Mouse (Mus musculus) fat pad, adult 2 months (tissue): ENCODE data around the gene Btnl2.

ENCODE experiments used
- DNase-seq: peaks from one replicate; pipeline ENCODE4 v3.0.0-alpha.2; 2011; ENCODE audit warnings: low read depth, low spot score; ENCODE audit errors: extremely low read depth

Btnl2 gene

GRCm38 (mm10) chr17:34398711-34399393 lies 44.2 kb downstream of the Btnl2 start, which contains the start of gene BC051142:
Gene BC051142 (plus strand): TSS chr17:34398820.
- no peak for DNase-seq

GRCm38 (mm10) chr17:34399394-34399715 lies 44.7 kb downstream of the Btnl2 start:
- DNase-seq: no peak

- no peak for DNase-seq
These were observed 56.5 kb downstream of the Btnl2 start for GRCm38 (mm10) chr17:34411117-34411516.
